Mouse (Mus musculus): ENCODE measurements around the gene Maats1.
A peak's percentile ranks its signal among the peaks of the same experiment; 100 is the strongest.
"Not testable (repeated sequence)": the region's sequence is repeated elsewhere in the genome, so short reads cannot be mapped to it uniquely, and the experiment has no call there.

Maats1 gene

DNA sequence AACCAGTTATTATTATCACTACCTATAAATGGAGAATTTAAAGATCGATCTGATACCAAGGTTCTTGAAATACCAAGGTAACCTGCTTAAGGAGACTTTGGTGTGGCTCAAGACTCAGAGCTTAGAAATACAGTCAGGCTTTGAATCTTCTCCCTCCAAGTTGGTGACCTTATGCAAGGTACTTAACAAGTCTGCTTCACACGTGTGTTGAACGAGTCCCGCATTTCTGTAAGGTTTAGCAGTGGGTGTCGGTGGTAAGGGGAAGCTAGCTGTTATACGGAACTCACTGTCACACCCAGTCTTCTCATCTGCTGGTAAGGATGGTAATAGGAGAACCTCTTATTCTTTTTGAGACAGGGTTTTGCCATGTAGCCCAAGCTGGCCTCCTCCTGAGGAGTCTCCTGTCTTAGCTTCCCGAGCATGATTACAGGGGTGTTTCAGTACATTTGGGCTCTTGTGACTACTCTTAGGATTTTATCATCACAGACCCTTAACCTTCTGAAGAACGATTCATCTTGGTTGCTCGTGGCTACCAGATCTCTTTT, 6.3 kb upstream of the Maats1 start:
- no peak for DNase-seq (ENCODE audit: low spot score)

DNA sequence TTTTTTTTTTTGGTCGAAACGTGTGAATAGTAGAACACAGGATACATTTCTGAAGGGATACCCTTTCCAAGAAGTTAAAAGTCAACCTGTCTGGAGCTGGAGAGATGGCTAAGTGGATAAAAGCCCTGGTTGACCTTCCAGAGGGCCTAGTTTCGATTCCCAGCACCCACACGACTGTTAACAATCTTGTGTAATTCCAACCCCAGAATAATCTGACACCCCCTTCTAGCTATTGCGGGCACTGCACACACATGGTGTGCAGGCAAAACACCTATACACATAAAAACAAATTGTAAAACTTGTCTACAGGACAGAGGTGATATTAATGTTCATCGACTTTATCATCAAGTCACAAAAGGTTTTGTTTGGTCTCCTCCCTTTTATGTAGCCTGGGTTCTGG, 5.6 kb upstream of the Maats1 start:
- no peak for DNase-seq (ENCODE audit: low spot score)

DNA sequence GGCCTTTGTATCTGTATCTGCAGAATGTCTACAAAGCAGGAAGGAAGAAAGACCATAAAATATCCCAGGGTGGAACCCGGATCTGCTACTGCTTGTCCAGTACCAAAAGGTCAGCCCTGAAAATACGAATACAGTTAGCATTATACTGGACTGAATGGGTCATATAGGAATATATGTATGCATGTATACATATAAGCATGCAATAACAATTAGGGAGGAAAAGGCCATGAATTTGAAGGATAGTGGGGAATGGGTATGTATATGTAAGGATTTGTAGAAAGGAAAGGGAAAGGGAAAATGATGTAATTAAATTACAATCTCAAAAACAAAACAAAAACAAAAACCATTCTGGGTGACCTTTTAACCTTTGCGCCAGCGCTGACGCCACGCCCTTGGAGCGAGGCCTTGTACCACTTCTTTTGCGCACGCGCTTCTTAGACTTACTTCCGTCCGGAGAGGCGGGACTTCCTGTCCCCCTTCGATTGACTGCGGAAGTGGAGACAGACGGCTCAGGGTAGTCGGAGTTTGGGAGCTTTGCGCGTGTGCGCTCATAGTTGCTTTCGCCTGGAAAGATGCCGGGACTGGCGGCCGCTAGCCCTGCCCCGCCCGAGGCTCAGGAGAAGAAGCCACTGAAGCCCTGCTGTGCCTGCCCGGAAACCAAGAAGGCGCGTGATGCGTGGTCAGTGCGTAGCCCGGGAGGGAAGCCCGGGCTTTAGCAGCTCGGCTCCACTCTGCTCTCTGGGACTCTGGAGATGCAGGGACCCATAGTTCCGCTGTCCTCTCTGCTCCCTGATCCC, 4.8 kb upstream of the Maats1 start, which contains the start of the genes Cox17 and Gm21987:
Gene Cox17, plus strand, starts transcription at position 463 of the 797 bp plus-strand sequence.
Gene Gm21987, plus strand, starts transcription at position 512 of the 797 bp plus-strand sequence.
- peak; percentile 90 for DNase-seq (ENCODE audit: low spot score)

DNA sequence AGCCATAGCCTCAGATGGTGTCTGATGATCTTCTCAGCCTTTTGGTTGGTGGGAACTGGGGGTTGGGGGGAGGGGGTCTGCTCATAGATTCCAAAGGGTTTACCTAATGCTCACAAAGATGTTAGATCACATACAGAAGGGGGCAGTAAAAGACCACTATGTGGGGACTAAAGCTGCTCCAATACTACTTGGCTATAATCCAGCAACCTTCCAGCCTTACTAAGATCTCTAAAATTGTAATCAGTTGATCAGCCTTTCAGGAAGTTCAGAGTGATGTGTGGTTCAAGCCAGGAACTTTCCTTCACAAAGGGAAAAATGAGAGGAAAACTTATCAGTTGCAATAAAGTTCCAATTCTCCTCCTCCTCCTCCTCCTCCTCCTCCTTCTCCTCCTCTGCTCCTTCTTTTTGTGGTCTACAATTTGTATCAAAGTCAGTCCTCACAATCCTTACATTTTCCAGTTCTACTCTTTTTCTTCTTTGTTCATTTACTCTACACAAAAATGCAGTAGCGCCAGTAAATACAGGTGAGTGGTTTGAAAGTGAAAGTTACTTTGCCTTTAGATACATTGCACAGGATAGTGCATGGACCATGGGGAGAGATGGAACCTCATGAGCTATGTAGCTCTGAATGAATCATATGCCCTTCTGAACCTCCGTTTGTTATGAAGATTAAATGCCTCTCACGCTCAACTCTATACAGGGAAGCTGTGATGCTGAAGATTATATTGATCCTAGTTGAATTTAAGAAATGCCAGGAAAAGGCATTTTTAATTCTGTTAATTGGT, 3.2 kb upstream of the Maats1 start:
- DNase-seq (ENCODE audit: low spot score), result no peak

DNA sequence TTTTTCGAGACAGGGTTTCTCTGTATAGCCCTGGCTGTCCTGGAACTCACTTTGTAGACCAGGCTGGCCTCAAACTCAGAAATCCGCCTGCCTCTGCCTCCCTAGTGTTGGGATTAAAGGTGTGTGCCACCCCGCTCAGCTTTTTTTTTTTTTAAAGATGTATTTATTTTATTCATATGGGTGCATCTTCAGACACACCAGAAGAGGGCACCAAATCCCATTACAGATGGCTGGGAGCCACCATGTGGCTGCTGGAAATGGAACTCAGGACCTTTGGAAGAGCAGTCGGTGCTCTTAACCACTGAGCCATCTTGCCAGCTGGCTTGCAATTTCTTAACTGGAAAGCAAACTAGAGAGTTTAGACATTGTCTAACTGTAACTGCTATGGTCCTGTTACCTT, 3.9 kb downstream of the Maats1 start:
- DNase-seq (ENCODE audit: low spot score), result not testable (repeated sequence)

DNA sequence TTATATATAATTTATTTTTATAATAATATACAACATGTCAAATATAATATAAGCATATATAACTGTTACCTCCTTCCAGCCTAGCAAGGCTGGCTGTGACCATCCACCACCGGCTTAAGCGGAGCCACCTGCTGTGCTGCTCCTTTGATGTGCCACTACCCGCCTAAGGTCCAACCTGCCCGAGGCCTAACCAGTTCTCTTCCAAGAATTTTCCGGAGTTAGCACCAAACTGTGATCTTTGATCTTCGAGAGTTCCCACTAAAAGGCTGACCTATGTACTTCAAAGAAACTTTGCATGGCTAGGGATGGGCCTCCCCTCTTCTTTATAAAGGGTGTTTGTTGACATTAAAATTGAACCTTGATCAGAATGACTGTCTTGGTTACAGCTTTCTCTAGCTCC, 7.5 kb downstream of the Maats1 start:
- no peak for DNase-seq (ENCODE audit: low spot score)

DNA sequence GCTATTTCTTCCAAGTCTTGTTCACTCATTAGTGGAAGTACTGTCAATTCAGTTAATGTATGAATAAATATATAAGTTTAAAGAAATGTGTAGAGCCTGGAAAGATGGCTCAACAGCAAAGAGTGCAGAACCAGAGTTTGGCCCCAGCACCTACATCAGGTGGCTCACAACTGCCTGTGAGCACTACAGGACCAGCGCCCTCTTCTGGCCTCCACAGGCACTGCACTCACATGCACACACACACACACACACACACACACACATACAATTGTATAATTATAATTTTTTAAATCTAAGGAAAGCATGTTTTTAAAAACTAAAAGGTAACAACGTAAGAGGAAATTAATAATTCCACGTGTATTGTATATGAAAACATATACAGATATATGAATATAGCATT, 12.6 kb downstream of the Maats1 start:
- DNase-seq (ENCODE audit: low spot score), result no peak

DNA sequence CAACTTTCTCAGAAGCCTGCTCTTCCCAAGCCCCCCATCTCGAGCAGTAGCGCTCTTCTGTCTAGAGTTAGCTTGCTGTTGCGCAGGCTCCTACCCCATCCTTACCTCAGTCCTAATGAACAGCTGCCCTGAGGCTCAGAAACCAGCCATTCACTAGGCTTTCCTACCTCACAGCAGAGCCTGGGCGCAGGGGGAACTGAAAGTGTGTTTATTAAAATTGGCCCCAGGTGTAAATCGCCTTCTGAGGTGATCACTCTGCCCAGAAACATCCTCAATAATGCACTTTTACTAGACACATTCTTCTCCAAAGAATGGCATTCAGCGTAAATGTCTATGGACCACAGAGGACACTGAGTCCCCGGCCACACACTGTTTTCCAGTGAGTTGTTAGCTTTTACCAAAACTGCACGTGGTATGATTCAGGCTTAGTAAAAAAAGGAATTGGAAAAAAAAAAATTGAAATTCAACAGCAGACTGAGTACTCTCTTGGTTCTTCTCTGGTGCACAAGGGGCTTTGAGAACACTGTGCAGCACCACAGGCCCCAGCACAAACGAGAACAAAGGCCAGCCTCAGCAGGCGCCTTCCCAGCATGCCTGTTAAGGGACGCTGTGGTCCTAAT, 15.1 kb downstream of the Maats1 start:
- no peak for DNase-seq (ENCODE audit: low spot score)

DNA sequence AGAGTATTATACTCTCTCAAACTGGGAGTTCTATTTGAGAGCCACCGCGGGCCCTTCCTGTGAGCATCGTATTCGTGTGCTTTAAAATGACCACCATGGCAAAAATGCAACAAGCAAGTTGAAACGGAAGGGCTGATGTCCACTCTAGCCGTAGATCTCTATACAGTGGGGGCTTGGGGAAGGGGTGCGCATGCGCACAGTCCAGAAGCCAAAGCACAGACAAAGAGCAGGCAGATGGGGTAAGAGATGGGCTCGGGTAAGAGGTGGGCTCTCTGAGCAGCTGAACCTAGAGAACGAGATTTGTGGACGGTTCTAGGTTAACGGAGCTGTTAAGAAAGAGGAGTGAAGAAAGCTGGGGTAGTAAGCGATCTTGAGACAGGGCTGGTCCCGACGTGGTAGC, 17.6 kb downstream of the Maats1 start:
- no peak for DNase-seq (ENCODE audit: low spot score)

DNA sequence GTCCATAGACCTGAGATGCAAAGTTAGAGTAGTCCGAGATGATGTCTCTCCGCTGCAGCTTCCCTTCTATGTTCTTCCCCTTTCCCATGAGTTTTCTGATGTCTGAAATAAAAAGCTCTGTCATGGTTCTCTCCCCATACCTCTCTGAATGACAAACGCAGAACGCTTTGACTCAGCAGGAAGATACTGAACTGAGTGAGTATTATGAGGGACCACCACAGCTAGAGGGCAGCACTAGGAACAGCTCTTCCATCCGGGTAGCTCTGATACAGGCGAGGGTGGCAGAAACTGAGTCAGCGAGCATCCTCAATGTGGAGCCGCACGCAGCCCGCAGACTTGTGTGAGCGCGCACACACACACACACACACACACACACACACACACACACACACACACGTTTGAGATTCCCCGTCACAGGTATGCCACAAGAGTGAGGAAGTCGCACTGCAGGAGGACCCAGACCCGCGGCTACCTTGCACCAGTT, 20.4 kb downstream of the Maats1 start:
- peak; percentile 36 for DNase-seq (ENCODE audit: low spot score)

DNA sequence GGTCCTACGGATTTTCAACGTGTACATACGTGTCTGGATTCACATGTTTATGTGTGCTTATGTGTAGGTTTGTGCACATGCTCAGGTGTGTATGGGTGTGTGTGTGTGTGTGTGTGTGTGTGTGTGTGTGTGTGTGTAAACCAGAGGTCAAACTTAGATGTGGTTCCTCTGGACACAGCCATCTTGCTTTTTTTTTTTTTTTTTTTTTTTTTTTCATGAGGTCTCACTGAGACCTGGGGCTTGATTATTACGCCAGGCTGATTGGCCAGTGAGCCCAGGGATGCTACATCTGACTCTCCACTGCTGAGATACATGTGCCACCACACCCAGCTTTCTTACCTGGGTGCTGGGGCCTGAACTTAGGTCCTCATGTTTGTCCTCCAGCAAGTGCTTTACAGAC, 22.9 kb downstream of the Maats1 start:
- no peak for DNase-seq (ENCODE audit: low spot score)

DNA sequence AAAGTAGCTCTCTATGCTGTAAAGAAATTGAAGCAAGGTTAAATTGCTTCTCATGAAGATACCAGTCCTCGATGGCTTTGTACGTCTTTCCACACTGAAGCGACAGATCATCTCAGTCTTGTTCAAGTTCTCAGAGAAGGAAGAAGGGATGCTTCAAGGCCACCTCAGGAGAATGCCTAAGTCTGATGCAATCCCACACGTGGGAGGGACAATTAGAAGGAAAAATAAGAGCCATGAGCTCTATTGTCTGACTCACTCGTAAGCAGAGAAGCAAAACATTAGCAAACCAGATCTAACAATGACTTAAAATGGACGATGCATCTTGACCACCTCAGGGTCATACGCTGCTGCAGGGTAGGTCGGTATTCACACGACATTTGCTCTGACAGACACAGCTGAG, 23.5 kb downstream of the Maats1 start:
- DNase-seq (ENCODE audit: low spot score), result no peak

DNA sequence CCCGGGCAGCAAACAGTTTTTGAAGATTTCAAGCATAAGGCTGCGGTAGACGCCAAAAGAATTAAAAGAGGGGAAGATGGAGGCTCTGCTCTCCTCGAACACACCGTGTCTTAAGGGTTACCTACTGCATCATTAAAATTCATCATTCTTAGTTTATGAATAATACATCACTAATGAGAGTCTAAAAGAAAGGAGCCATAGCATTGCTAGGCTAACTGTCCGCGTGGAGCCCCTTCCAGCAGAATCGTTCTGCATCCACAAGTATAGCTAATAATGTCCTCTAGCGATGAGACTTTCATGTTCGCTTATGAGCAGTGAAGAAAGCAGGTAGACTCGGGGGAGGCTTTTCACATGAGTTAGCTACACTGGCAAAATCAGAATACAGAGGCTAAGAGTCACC, 33.7 kb downstream of the Maats1 start:
- no peak for DNase-seq (ENCODE audit: low spot score)

DNA sequence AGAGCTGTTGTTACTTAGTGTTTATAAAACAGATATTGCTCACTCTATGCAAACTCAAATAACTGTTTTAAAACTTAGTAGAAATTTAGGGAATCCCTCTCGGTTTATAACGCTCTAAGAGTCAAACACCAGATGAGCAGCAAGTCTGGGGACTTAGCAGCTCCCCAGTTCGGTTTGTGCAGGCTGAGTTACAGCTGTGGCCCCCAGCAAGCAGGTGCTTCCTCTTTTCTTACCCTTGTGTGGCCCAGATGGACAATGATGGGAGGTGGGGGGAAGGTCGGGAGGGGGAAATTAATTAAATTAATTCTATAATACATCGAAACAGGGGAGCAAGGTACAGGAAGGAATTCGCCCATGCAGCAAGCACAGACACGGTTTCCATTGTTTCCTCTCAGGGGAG, 34.3 kb downstream of the Maats1 start:
- no peak for DNase-seq (ENCODE audit: low spot score)

DNA sequence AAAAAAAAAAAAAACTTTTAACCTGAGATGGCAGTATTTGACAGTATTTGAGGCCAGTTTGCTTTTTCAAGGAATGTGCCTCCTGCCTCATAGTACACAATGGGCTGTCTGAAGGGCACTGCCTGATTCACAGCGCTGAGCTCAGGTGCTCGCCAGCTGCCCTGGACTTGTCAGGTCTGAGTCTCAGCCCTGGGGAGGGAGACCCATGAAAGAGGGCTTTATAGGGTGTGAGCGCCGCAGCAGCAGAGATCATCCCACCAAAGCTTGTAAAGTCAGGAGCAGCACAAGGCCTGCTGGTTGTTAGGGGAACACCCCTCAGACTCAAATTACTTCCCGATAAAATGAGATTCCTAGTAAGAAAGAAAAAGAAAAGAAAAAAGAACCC, 34.7 kb downstream of the Maats1 start:
- DNase-seq (ENCODE audit: low spot score), result no peak

DNA sequence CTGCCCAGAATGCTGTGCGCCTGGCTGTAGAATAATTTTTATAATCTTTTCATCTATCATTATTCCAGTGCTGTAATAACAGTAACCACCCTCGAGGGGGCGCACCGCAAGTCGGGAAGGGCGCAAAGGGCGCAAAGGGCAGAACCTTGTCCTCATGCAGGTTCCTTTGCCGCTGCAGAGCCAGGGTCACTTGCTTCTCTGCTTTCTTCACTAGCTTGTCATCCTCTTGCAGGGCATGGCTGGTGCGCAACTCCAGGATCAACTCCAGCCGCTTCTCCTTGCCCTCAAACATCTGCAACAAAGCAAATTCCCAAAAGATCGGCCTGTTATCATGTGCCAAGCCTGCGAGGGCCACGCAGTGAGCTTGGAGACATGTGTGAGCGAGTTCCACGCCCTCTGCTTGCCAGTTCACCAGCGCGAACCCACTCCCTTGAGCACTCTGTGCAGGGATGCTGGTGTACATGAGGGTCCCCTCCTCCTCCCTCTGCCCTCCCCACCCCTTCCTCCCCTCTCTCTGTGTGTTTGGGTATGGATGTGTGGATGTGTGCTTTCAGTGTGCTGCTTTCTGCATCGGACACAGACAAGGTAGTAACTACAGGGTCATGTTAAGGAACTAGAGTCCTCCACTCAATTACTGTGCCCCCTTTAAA, 35.2 kb downstream of the Maats1 start:
- no peak for DNase-seq (ENCODE audit: low spot score)

DNA sequence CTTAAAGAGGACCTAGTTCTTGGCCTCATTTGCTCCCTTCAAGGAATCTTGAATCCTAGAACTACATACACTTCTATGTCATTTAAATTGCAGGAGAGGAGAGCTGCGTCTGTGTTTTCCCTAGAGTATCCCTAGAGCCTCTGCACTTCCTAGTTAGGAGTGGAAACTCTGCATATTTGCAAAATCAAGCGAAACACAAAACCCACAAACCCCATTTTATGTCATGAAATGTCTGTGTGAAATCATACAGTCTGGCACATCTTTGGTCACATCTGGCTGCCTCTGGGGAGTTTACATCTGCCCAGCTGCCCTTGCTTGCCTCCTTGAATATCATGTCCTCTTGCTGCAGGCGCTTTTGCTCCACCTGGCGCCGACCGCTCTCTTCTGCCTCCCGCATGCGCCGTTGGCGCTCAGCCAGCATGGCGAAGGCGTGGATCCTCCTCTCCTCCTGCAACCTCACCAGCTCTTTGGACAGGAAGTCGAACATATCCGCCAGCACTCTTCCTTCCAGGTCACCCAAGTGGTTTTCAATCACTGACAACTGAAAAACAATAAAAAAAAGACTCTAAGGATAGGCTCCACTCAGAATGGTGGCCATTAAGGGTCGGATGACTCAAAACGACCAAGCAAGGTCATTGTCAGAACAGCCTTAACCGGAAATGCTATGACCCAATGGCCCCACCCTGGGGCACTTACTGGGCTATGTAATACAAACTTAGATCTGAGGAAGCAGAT, 37.3 kb downstream of the Maats1 start:
- no peak for DNase-seq (ENCODE audit: low spot score)

DNA sequence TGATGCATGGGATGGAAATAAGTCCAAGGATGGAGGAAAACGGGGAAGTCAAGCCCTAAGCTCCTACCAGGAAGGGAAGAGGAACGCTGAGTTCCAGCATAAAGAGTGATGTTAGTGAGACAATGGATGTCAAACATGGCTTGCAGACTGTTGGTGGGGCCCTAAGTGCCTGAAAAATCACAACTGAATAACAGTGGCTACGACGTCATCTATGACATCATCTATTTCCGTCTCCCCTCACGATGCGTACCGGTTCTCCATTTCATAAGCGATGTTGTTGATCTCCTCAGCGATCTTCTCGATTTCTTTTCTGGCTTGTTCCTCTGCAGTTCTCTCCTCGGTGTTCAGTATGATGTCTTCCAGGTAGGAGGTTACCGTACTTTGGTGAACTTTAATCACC, 39.6 kb downstream of the Maats1 start:
- no peak for DNase-seq (ENCODE audit: low spot score)

DNA sequence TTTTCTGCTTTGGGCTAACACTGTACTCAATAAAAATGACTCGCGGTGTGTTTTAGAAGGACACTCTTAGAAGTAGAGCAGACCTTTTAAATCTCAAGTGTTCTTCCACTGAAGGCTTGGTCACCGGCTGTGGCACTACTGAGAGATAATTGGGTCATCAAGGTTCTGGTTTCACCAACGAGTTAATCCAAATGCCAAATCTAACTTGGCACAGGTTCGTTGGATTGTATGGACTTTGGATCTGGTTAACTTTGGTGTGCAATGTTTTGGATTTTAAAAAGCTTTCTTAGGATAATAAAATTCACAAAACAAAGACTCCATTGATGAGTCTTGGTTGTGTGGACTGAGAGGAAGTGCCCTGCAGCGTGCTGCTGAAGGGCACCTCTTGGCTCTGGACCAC, 43.5 kb downstream of the Maats1 start:
- no peak for DNase-seq (ENCODE audit: low spot score)

DNA sequence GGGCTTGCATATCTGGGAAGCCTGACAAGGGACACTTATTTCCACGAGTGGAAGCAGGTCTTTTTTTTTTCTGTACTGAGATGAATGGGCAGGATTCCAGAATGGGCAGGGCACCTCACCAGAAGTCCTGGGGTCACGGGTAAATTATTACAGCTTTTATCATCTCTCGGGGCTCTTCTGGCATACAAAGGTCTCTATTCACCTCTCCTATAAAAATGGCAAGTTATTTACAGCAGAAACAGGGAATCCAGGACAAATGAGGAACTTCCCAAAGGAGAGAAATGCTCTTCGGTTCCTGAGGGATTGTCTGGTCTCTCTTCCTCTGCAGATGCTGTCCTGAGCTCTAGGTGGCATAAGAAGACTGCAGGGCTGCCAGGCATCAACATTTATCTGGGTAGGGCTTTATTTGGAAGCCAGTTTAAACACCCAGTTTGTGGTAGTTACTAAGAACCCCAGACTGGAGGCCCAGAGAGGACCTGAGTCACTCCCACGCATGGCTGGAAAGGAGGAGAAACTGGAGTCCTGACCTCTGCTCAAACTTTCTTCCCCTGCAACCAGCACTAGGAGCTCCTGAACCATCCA, 46.5 kb downstream of the Maats1 start:
- DNase-seq (ENCODE audit: low spot score), result no peak

Data from layer of hippocampus, adult 9-10 months (tissue).